ENCODE assay signal across 8 mouse cellular contexts in genomic region chr7:67951532-67952035, GRCm38 (mm10). TPM values are rescaled to one million over a fixed set of nuclear protein-coding genes. Genes with fewer than 3 reads are reported as not detected.
DNase-seq lines count a peak whose midpoint lies in the region; ATAC-seq and TF ChIP-seq lines count a peak whose summit lies in the region.

No protein-coding gene starts in this region.

- TF ChIP-seq CTCF in gastrocnemius, adult 2 months (IDR thresholded peaks at IDR 0.05): no peak
- TF ChIP-seq CTCF in hindbrain, postnatal 0 days (IDR thresholded peaks at IDR 0.05; ENCODE audit: low read depth): no peak

- peak; percentile 33 for ATAC-seq in activated CD4-positive, CD25-positive, alpha-beta regulatory T cell, adult 4 months
- peak; percentile 57 for ATAC-seq in common myeloid progenitor, adult 5-6 weeks (replicated peaks; ENCODE audit: low read depth, poor library complexity, severe bottlenecking)
- peak; percentile 85 for ATAC-seq in hindbrain, postnatal 0 days

- peak overlapping the region; percentile 97 for H3K4me3 ChIP-seq in gastrocnemius, adult 2 months
- peak overlapping the region; percentile 68 for H3K4me3 ChIP-seq in hindbrain, postnatal 0 days (ENCODE audit: low read length)
- peak overlapping the region; percentile 97 for H3K4me3 ChIP-seq in megakaryocyte, embryonic 14.5 days (replicated peaks)

- peak overlapping the region; percentile 94 for H3K9ac ChIP-seq in hindbrain, postnatal 0 days (replicated peaks; ENCODE audit: low read length)

- H3K27ac ChIP-seq in gastrocnemius, adult 2 months: peak overlapping the region; percentile 98
- peak overlapping the region; percentile 99 for H3K27ac ChIP-seq in hindbrain, postnatal 0 days

- no peaks in the 10 kb centered on the region for H3K27me3 ChIP-seq in hindbrain, postnatal 0 days (ENCODE audit: insufficient read depth, low read length)
- peaks cover under 1% of the 10 kb centered on the region for H3K27me3 ChIP-seq in megakaryocyte, embryonic 14.5 days (replicated peaks)

- peak; percentile 98 for DNase-seq in gastrocnemius, adult 2 months
- DNase-seq in hindbrain, postnatal 0 days (ENCODE audit: low spot score): peak; percentile 98
- peak; percentile 91 to 92 for DNase-seq in left cerebral cortex, adult 8-10 months (ENCODE audit: low spot score in 2 of 2)
- DNase-seq in right cerebral cortex, postnatal 10 days (ENCODE audit: low spot score in 2 of 2): peak; percentile 96
- peak; percentile 95 for DNase-seq in urinary bladder, postnatal 14 days (ENCODE audit: low spot score)

- H3K4me2 ChIP-seq in hindbrain, postnatal 0 days (ENCODE audit: low read depth, low read length): peak overlapping the region; percentile 100

- intact Hi-C loops in gastrocnemius, adult 2 months (cut with DNase I): loop anchor here (1.0 to 10.0 kb wide), 5 partner anchors 163 to 351 kb away; no protein-coding TSS in a partner anchor

- H3K9me3 ChIP-seq in hindbrain, postnatal 0 days (ENCODE audit: low read length): no peaks in the 10 kb centered on the region
- H3K9me3 ChIP-seq in megakaryocyte, embryonic 14.5 days: no peaks in the 10 kb centered on the region

- no peaks in the 10 kb centered on the region for H3K36me3 ChIP-seq in hindbrain, postnatal 0 days (ENCODE audit: insufficient read depth, low read length)
- no peaks in the 10 kb centered on the region for H3K36me3 ChIP-seq in megakaryocyte, embryonic 14.5 days (replicated peaks; ENCODE audit: low read length)

- peaks cover 13% of the 10 kb centered on the region for H3K4me1 ChIP-seq in hindbrain, postnatal 0 days (ENCODE audit: insufficient read depth, low read length)
- peaks cover 45% of the 10 kb centered on the region for H3K4me1 ChIP-seq in megakaryocyte, embryonic 14.5 days

- 0% methylated on average over 52 of the region's 73 CpGs for WGBS in hindbrain, postnatal 0 days

RNA-seq across cellular contexts. Expression of gene Igf1r, which starts 1.0 kb away (rescaled TPM):
- 10 to 100 TPM; 11.3 to 19.2 TPM for polyA plus RNA-seq in activated CD4-positive, CD25-positive, alpha-beta regulatory T cell, adult 4 months (2017; shearing (Covaris generic))
- 31.7 and 35.9 TPM in 2 replicates for total RNA-seq in common myeloid progenitor, adult 5-6 weeks (2017)
- total RNA-seq in gastrocnemius, adult 2 months (2021): 1 to 10 TPM; 8.0 to 8.3 TPM
- total RNA-seq in hindbrain, postnatal 0 days (2014; rRNA removed): 36.2 and 43.2 TPM in 2 replicates
- 12.1 and 13.1 TPM in 2 replicates for polyA plus RNA-seq in hindbrain, postnatal 0 days (2015; fragmentation: Nextera tagmentation; extraction: Ambion mirVana)
- 10 to 100 TPM; 43.3 to 49.3 (median 44.0) TPM for total RNA-seq in left cerebral cortex, adult 8-10 months (2022)
- polyA plus RNA-seq in megakaryocyte, embryonic 14.5 days (2012; ENCODE audit: insufficient read depth, low replicate concordance): 8.7 and 14.2 TPM in 2 replicates

Comparison
In these comparisons a context has a peak if more than half of its experiments do, and no peak if none do; other contexts are left out.
1. Peak in every context shown above with its lines: DNase-seq, ATAC-seq, H3K4me3 ChIP-seq and H3K27ac ChIP-seq.
2. ATAC-seq: peak in every context shown above with its lines; median percentile 85 in hindbrain, postnatal 0 days; 57 in common myeloid progenitor, adult 5-6 weeks; 33 in activated CD4-positive, CD25-positive, alpha-beta regulatory T cell, adult 4 months.